Mouse (Mus musculus) hindbrain, postnatal 0 days (tissue): ENCODE measurements around the gene Sypl2. TPM values are rescaled to one million over a fixed set of nuclear protein-coding genes. Genes with fewer than 3 reads are reported as not detected.

ENCODE experiments used
- ATAC-seq: fragments of 200-750 bp; cut with Nextera tagmentation; 2 replicates; pipeline ENCODE4 v1.8.0; 2017; ENCODE audit warnings: mild to moderate bottlenecking, moderate TSS enrichment, moderate library complexity
- DNase-seq: peaks from one replicate; pipeline ENCODE4 v3.0.0-alpha.2; 2015; ENCODE audit warnings: low spot score
- H3K27ac ChIP-seq: fragments of 300-500 bp; sonication (generic); 2 replicates; pipeline ENCODE4 v1.5.1; 2014; ENCODE audit warnings: mild to moderate bottlenecking
- H3K27me3 ChIP-seq: fragments of 300-500 bp; sonication (generic); 2 replicates; pipeline ENCODE4 v1.6.1; 2014; ENCODE audit warnings: low read length, mixed read lengths; ENCODE audit not compliant: insufficient read depth
- H3K36me3 ChIP-seq: fragments of 300-500 bp; sonication (generic); 2 replicates; pipeline ENCODE4 v1.6.1; 2014; ENCODE audit warnings: low read length, mixed read lengths; ENCODE audit not compliant: insufficient read depth
- H3K4me1 ChIP-seq: fragments of 300-500 bp; sonication (generic); 2 replicates; pipeline ENCODE4 v1.6.1; 2014; ENCODE audit warnings: antibody characterized with exemption, low read length, mixed read lengths; ENCODE audit not compliant: insufficient read depth
- H3K4me2 ChIP-seq: fragments of 300-500 bp; sonication (generic); 2 replicates; pipeline ENCODE4 v1.6.1; 2014; ENCODE audit warnings: low read depth, mild to moderate bottlenecking, low read length, moderate library complexity, mixed read lengths
- H3K4me3 ChIP-seq: fragments of 300-500 bp; sonication (generic); 2 replicates; pipeline ENCODE4 v1.5.1; 2014; ENCODE audit warnings: low read length
- H3K9ac ChIP-seq: fragments of 300-500 bp; sonication (generic); replicated peaks from 2 replicates; pipeline ENCODE4 v1.6.1; 2014; ENCODE audit warnings: mild to moderate bottlenecking, low read length, moderate library complexity, mixed read lengths
- H3K9me3 ChIP-seq: fragments of 300-500 bp; sonication (generic); 2 replicates; pipeline ENCODE4 v1.6.1; 2016; ENCODE audit warnings: low read length, mixed read lengths
- CTCF ChIP-seq: IDR thresholded peaks from 2 replicates; pipeline ENCODE4 v1.5.1; 2016; ENCODE audit warnings: antibody characterized with exemption, control low read depth, low read depth
- WGBS: fragments of 180-500 bp; shearing (Covaris S2); extraction: QIAGEN DNeasy Blood & Tissue Kit; methylation state at CpG from one replicate; pipeline ENCODE4 v1.1.7; 2014; 5-methylcytosine and 5-hydroxymethylcytosine counted together
- polyA plus RNA-seq: library from polyadenylated mRNA; unstranded; fragments of >200 nt; fragmentation: Nextera tagmentation; extraction: Ambion mirVana; gene quantifications from 2 replicates; pipeline ENCODE4 v1.2.1, GENCODE M21; 2015
- total RNA-seq: library from RNA; depleted of rRNA; stranded (reverse); fragments of >200 nt; gene quantifications from 2 replicates; pipeline ENCODE4 v1.2.3, GENCODE M21; 2014; rRNA removed

The Sypl2 gene
- total RNA-seq (1.5 and 1.9 TPM in 2 replicates), polyA plus RNA-seq (0.75 and 0.81 TPM in 2 replicates)

- ATAC-seq = 0 out of 2 replicates have a peak, but pooled peaks have one; percentile 58
- no peak for TF ChIP-seq CTCF
- Histone ChIP-seq H3K9ac (peak within 1 kb of the TSS; percentile 34), H3K4me2 (peak within 1 kb of the TSS; percentile 71), H3K9me3 (no peaks in the 10 kb centered on the region), H3K27me3 (peaks cover 15% of the 10 kb centered on the region), H3K27ac (no peak within 1 kb of the TSS), H3K36me3 (no peaks in the 10 kb centered on the region), H3K4me1 (peaks cover 9% of the 10 kb centered on the region; the same call in 1 of the 2 replicates), H3K4me3 (peak within 1 kb of the TSS; percentile 40)
- WGBS = 4% methylated on average over 42 of the region's 44 CpGs
- peak; percentile 57 for DNase-seq
Measured at GRCm38 (mm10) chr3:108226558-108227350, at the start of gene Sypl2. Gene Sypl2 (minus strand): TSS chr3:108226648.

GRCm38 (mm10) chr3:108259319-108259718 lies 32.9 kb upstream of the Sypl2 start:
- Histone ChIP-seq H3K27me3 (no peaks in the 10 kb centered on the region), H3K4me1 (peaks cover 9% of the 10 kb centered on the region), H3K9ac (no peak overlapping the region), H3K4me2 (no peak overlapping the region), H3K9me3 (no peaks in the 10 kb centered on the region), H3K36me3 (0 out of 2 replicates have a peak, but pooled peaks cover 6% of the 10 kb centered on the region), H3K27ac (no peak overlapping the region), H3K4me3 (no peak overlapping the region)
- WGBS = 62% methylated on average over 3 of the region's 3 CpGs
- no peak for DNase-seq
- ATAC-seq = no peak
- no peak for TF ChIP-seq CTCF

- Histone ChIP-seq H3K36me3 (0 out of 2 replicates have a peak, but pooled peaks cover 4% of the 10 kb centered on the region), H3K4me2 (peak overlapping the region; percentile 90), H3K27me3 (no peaks in the 10 kb centered on the region), H3K27ac (no peak overlapping the region), H3K9me3 (no peaks in the 10 kb centered on the region), H3K4me3 (peak overlapping the region; percentile 98), H3K4me1 (peaks cover 9% of the 10 kb centered on the region), H3K9ac (peak overlapping the region; percentile 76)
- TF ChIP-seq CTCF = no peak
- no peak for DNase-seq
- WGBS = 76% methylated on average over 3 of the region's 3 CpGs
- ATAC-seq = no peak
Measured at GRCm38 (mm10) chr3:108257831-108258500, 31.5 kb upstream of the Sypl2 start.

GRCm38 (mm10) chr3:108256719-108257637 lies 30.5 kb upstream of the Sypl2 start, which contains the start of gene Psma5:
Gene Psma5 (plus strand): TSS chr3:108256926.
- peak; percentile 99 for DNase-seq
- WGBS = under 1% methylated on average over 79 of the region's 79 CpGs
- TF ChIP-seq CTCF = 0 out of 2 replicates have a peak, but pooled peaks have one; percentile 5
- peak within 1 kb of the TSS; percentile 76 for H3K9ac ChIP-seq
- peak; percentile 100 for ATAC-seq
- no peaks in the 10 kb centered on the region for H3K9me3 ChIP-seq
- H3K4me3 ChIP-seq = peak within 1 kb of the TSS; percentile 98
- no peaks in the 10 kb centered on the region for H3K27me3 ChIP-seq
- no peaks in the 10 kb centered on the region for H3K36me3 ChIP-seq
- H3K4me2 ChIP-seq = peak within 1 kb of the TSS; percentile 90
- H3K27ac ChIP-seq = no peak within 1 kb of the TSS
- H3K4me1 ChIP-seq = peaks cover 9% of the 10 kb centered on the region

- ATAC-seq = no peak
- no peak for DNase-seq
- Histone ChIP-seq H3K27me3 (no peaks in the 10 kb centered on the region), H3K9me3 (no peaks in the 10 kb centered on the region), H3K9ac (no peak overlapping the region), H3K4me3 (no peak overlapping the region), H3K4me2 (no peak overlapping the region), H3K27ac (no peak overlapping the region), H3K4me1 (no peaks in the 10 kb centered on the region), H3K36me3 (no peaks in the 10 kb centered on the region)
- 86% methylated on average over 2 of the region's 2 CpGs for WGBS
- no peak for TF ChIP-seq CTCF
Measured at GRCm38 (mm10) chr3:108246857-108247256, 20.4 kb upstream of the Sypl2 start.

- H3K4me1 ChIP-seq = no peaks in the 10 kb centered on the region
- ATAC-seq (no peak), DNase-seq (no peak)
- 91% methylated on average over 3 of the region's 3 CpGs for WGBS
- no peak overlapping the region for H3K4me3 ChIP-seq
- no peaks in the 10 kb centered on the region for H3K27me3 ChIP-seq
- H3K36me3 ChIP-seq = no peaks in the 10 kb centered on the region
- H3K9me3 ChIP-seq = no peaks in the 10 kb centered on the region
- TF ChIP-seq CTCF = no peak
- H3K9ac ChIP-seq = no peak overlapping the region
- no peak overlapping the region for H3K27ac ChIP-seq
- no peak overlapping the region for H3K4me2 ChIP-seq
Measured at GRCm38 (mm10) chr3:108241243-108241839, 14.9 kb upstream of the Sypl2 start.
